Mouse (Mus musculus) natural killer cell, adult 2 months (primary cell): ENCODE measurements around the gene Prlh.

Experiments used
- DNase-seq, 2 experiments: peaks; one replicate each; pipeline ENCODE4 v3.0.0; 2022; ENCODE audit warnings: low spot score in 2 of 2

Gene Prlh

GRCm38 (mm10) chr1:90952808-90953207, at the start of gene Prlh:
Gene Prlh, plus strand, starts transcription at chr1:90953108.
- DNase-seq = no peak

DNA sequence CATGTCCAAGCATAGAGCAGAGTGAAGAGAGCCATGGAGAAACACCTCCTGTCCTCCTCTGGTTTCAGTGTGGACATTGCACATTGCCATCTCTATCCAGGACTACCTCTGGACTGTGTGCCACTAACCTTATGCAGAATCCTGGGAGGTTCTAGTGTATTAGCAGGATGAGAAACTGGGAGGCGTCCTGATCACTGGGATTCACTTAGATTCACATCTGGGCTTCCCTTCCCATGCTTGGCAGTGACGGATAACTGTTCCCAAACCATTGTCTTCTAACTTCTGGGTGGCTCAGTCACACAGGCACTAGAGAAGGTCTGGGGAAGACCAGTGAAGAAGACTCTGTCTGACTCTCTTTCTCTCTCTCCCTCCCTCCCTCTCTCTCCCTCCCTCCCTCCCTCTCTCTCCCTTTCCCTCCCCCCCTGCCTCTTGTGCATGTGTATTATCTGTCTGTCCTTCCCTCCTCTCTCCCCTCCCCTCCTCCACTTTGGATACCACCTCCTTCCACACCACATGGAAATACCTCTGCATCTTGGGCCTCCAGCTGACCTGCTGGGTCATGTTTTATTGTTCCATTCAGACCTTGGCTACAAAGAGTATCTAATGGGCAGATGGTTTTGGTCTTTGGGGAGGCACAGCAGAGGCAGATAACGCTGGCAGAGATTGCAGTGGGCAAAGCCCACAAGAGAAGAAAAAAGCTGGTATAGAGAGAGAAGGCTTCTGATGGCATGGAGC, 49.5 kb upstream of the Prlh start:
- DNase-seq = no peak

DNA sequence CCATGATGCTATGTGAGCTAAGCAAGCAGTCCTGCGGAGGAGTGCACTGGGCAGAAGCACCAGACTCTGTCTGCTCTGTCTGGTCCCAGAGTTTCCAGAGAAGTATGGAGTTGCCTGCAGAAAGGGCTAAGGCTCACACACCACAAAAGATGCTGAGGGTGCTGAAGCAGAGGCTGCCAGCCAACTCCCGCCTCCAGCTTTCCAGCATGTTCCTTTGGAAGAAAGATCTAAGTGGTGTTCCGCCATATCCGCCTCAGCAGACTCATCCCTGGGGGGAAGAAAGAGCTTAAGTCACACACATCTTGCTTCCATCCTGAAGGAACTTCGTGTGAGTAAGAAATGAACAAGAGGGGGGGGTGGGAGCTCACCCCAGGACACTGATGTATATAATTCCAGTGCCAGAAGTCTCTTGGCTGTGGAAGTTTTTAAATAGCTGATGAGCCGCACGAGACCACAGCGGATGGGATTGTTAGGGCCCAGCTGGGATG, 48.9 kb upstream of the Prlh start:
- no peak for DNase-seq

- no peak for DNase-seq
Observed at GRCm38 (mm10) chr1:90904729-90905404, 48.0 kb upstream of the Prlh start.

GRCm38 (mm10) chr1:90906357-90906756, 46.6 kb upstream of the Prlh start:
- DNase-seq = peak; percentile 7 to 9

- no peak for DNase-seq
Observed at GRCm38 (mm10) chr1:90909161-90909560, 43.7 kb upstream of the Prlh start.

GRCm38 (mm10) chr1:90909631-90910152, 43.2 kb upstream of the Prlh start:
- no peak for DNase-seq

- no peak for DNase-seq
Observed at GRCm38 (mm10) chr1:90913231-90913630, 39.7 kb upstream of the Prlh start.

- DNase-seq = no peak
Observed at GRCm38 (mm10) chr1:90914948-90915569, 37.8 kb upstream of the Prlh start, which contains the start of gene Mlph. Gene Mlph, plus strand, starts transcription at chr1:90915085.

GRCm38 (mm10) chr1:90917509-90917908, 35.4 kb upstream of the Prlh start:
- DNase-seq = no peak

- no peak for DNase-seq
Observed at GRCm38 (mm10) chr1:90921687-90922086, 31.2 kb upstream of the Prlh start.

DNA sequence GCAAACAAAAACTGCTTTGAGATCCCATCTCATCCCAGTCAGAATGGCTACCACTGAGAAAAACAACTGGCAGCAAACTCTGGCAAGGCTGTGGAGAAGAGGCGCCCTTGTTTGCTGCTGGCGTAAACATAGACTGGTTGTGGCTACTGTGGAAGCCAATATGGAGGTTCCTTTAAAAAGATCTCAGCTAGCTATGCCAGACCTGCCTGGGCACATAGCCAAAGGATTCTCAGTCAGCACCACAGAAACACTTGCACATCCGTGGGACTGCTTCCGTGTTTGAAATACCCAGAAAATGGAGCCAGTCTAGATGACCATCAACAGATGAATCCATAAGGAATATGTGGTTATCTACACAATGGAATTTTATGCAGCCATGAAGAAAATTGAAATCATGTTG, 26.9 kb upstream of the Prlh start:
- no peak for DNase-seq

- no peak for DNase-seq
Observed at GRCm38 (mm10) chr1:90927308-90927707, 25.6 kb upstream of the Prlh start.

DNA sequence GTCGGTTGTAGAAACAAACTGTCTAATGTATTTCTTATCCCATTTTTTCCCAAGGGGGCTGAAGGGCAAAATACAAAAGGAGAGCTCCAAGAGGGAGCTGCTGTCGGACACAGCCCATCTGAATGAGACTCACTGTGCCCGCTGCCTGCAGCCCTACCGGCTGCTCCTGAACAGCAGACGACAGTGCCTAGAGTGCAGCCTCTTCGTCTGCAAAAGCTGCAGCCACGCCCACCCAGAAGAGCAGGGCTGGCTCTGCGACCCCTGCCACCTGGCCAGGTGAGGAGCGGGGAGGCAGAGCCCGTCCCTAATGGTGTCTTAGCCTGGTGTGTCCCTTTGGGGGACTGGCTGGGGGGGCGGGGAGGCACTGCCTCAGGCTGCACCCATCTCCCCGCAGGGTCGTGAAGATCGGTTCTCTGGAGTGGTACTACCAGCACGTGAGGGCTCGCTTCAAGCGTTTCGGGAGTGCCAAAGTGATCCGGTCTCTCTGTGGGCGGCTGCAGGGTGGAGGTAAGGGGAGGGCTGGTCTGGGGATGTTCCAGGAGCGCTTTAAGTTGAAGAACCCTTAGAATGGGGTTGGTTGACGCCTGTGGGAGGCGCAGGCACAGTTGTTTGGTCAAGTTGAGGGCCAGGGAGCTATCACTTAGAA, 24.9 kb upstream of the Prlh start:
- DNase-seq = no peak

- DNase-seq = peak; percentile 23 to 39
Observed at GRCm38 (mm10) chr1:90928575-90928934, 24.4 kb upstream of the Prlh start.

GRCm38 (mm10) chr1:90933001-90933400, 19.9 kb upstream of the Prlh start:
- DNase-seq = no peak

DNA sequence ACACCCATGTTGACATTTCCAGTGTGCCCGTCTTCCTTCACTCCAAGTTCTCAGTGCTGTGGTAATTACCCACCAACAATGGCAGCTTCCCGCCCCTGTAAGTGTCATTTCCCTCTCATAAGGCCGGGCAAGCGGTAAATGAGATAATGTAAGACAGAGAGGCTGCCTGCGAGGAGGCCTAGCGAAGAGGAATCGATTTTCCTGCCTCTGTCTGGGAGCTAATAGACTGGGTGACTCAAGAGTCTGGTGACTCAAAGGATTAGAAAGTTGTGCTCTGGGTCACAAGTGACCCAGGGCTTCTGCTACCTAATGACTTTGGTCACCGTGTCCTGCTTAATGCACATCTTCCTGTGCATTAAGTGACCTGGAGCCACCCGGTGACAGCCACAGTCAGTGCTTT, 15.9 kb upstream of the Prlh start:
- DNase-seq = no peak

- DNase-seq = no peak
Observed at GRCm38 (mm10) chr1:90939980-90940379, 12.9 kb upstream of the Prlh start.

GRCm38 (mm10) chr1:90945171-90945570, 7.7 kb upstream of the Prlh start:
- DNase-seq = no peak

DNA sequence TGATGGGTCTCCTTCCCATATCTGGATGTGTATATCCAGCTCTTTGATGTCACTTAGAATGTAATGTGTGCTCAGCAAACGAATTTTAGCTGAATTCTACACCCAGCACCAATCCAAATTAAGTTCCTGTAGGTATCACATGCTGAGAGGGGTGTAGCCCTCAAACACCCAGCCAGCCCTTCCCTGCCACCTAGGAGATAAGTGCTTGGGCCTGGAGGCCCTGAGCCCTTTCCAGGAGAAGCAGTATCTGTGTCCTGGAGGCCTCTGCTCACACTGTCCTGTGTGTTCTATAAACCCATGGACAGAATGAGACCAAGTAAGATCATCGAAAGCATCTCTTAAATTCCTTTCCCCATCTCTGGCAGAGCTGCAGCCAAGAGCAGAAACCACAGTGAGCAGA, 5.7 kb upstream of the Prlh start:
- DNase-seq = no peak

DNA sequence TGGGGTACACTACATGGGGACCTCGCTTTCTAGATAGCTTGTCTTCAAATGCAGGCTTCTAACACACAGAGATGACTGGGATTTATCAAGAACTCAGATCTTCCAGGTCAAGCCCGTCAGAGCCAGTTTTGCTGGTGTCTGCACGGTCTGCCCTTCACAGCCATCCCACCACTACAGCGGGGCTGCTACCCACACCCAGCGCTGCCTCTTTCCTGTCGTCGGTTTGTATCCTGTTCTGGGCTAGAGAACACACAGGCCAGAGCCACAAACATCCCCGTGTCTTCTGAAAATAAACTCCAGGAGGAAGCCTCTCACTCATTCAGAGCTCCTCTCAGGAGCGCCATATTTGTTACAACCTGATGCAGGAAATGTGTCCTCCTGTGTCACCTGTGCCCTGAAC, 3.6 kb upstream of the Prlh start:
- DNase-seq = no peak

- DNase-seq = no peak
Observed at GRCm38 (mm10) chr1:90951670-90952069, 1.2 kb upstream of the Prlh start.
